Mouse (Mus musculus) E14TG2a.4 (cell line): ENCODE measurements at regions not wholly inside any gene's neighbourhood (a gene's known extent, or its start where the extent isn't known, plus 50 kb on each side); places are given as distances from the start of the nearest gene placed in this dataset.

Source experiments
- CTCF ChIP-seq: conservative IDR thresholded peaks from 2 replicates; pipeline ENCODE4 v1.5.1; 2014; ENCODE audit warnings: low read length
- NANOG ChIP-seq: IDR thresholded peaks from 2 replicates; pipeline ENCODE4 v1.6.1; 2014; ENCODE audit warnings: borderline replicate concordance, low read length, mixed read lengths
- POU5F1 ChIP-seq: IDR thresholded peaks from 2 replicates; pipeline ENCODE4 v1.6.1; 2014; ENCODE audit warnings: low read length, borderline replicate concordance

- no peak for TF ChIP-seq CTCF
- no peak for TF ChIP-seq NANOG
- TF ChIP-seq POU5F1 = no peak
Observed at GRCm38 (mm10) chr1:88586128-88586527, 76.3 kb upstream of the Glrp1 start.
